Mouse (Mus musculus) liver, embryonic 11.5 days (tissue): ENCODE results near the gene Ankrd44. TPM values are rescaled to one million over a fixed set of nuclear protein-coding genes. Genes with fewer than 3 reads are reported as not detected.
"Not testable (repeated sequence)": the region's sequence is repeated elsewhere in the genome, so short reads cannot be mapped to it uniquely, and the experiment has no call there.

Source experiments
- ATAC-seq: fragments of 200-750 bp; cut with Nextera tagmentation; replicated peaks from 2 replicates; pipeline ENCODE4 v1.8.0; 2017; ENCODE audit warnings: moderate number of reproducible peaks, mild to moderate bottlenecking, moderate TSS enrichment, moderate library complexity; ENCODE audit not compliant: low FRiP score
- DNase-seq: peaks from one replicate; pipeline ENCODE4 v3.0.0-alpha.2; 2017; ENCODE audit warnings: low spot score
- H3K27ac ChIP-seq: fragments of 300-500 bp; sonication (generic); 2 replicates; pipeline ENCODE4 v1.5.1; 2014; ENCODE audit warnings: mild to moderate bottlenecking, low read depth, low read length, control low read depth
- H3K27me3 ChIP-seq: fragments of 300-500 bp; sonication (generic); replicated peaks from 2 replicates; pipeline ENCODE4 v1.6.1; 2014; ENCODE audit warnings: low read length, mixed read lengths; ENCODE audit not compliant: control insufficient read depth, insufficient read depth
- H3K36me3 ChIP-seq: fragments of 300-500 bp; sonication (generic); 2 replicates; pipeline ENCODE4 v1.6.1; 2014; ENCODE audit warnings: mild to moderate bottlenecking, low read length, moderate library complexity, mixed read lengths; ENCODE audit not compliant: control insufficient read depth, insufficient read depth
- H3K4me1 ChIP-seq: fragments of 300-500 bp; sonication (generic); replicated peaks from 2 replicates; pipeline ENCODE4 v1.6.1; 2014; ENCODE audit warnings: low read length, mixed read lengths; ENCODE audit not compliant: control insufficient read depth, insufficient read depth
- H3K4me2 ChIP-seq: fragments of 300-500 bp; sonication (generic); 2 replicates; pipeline ENCODE4 v1.6.1; 2014; ENCODE audit warnings: mild to moderate bottlenecking, control low read depth, moderate library complexity
- H3K4me3 ChIP-seq: fragments of 300-500 bp; sonication (generic); 2 replicates; pipeline ENCODE4 v1.5.1; 2014; ENCODE audit warnings: low read depth, low read length, control low read depth
- H3K9ac ChIP-seq: fragments of 300-500 bp; sonication (generic); 2 replicates; pipeline ENCODE4 v1.6.1; 2014; ENCODE audit warnings: low read depth, low read length, control low read depth
- H3K9me3 ChIP-seq: fragments of 300-500 bp; sonication (generic); 2 replicates; pipeline ENCODE4 v1.6.1; 2016; ENCODE audit warnings: low read length, inconsistent platforms, mixed read lengths; ENCODE audit not compliant: control insufficient read depth
- WGBS: fragments of 180-500 bp; shearing (Covaris S2); extraction: QIAGEN DNeasy Blood & Tissue Kit; methylation state at CpG from one replicate; pipeline ENCODE4 v1.1.7; 2014; 5-methylcytosine and 5-hydroxymethylcytosine counted together
- polyA plus RNA-seq: library from polyadenylated mRNA; unstranded; fragments of >200 nt; fragmentation: Nextera tagmentation; extraction: Ambion mirVana; gene quantifications from 2 replicates; pipeline ENCODE4 v1.2.1, GENCODE M21; 2014

Ankrd44 gene
- 11.8 and 12.1 TPM in 2 replicates for polyA plus RNA-seq

GRCm38 (mm10) chr1:54925971-54926771, at the start of gene Ankrd44:
Gene Ankrd44, minus strand, starts transcription at chr1:54926387.
- Histone ChIP-seq H3K36me3 (no peaks in the 10 kb centered on the region), H3K9ac (peak within 1 kb of the TSS; percentile 79), H3K27me3 (no peaks in the 10 kb centered on the region), H3K4me1 (peaks cover 12% of the 10 kb centered on the region; the same call in 1 of the 2 replicates), H3K4me2 (peak within 1 kb of the TSS; percentile 89), H3K4me3 (peak within 1 kb of the TSS; percentile 84), H3K27ac (peak within 1 kb of the TSS; percentile 45; the same call in 1 of the 2 replicates), H3K9me3 (no peaks in the 10 kb centered on the region)
- under 1% methylated on average over 88 of the region's 94 CpGs for WGBS
- DNase-seq (peak; percentile 80), ATAC-seq (peak; percentile 89)

GRCm38 (mm10) chr1:54971687-54972404, 45.7 kb upstream of the Ankrd44 start:
- Histone ChIP-seq H3K27ac (no peak overlapping the region), H3K4me1 (no peaks in the 10 kb centered on the region), H3K36me3 (no peaks in the 10 kb centered on the region), H3K9me3 (no peaks in the 10 kb centered on the region), H3K9ac (no peak overlapping the region), H3K27me3 (no peaks in the 10 kb centered on the region), H3K4me3 (no peak overlapping the region), H3K4me2 (no peak overlapping the region)
- 78% methylated on average over 5 of the region's 5 CpGs for WGBS
- ATAC-seq (no peak), DNase-seq (no peak)

- H3K4me3 ChIP-seq = no peak overlapping the region
- H3K4me2 ChIP-seq = no peak overlapping the region
- ATAC-seq = peak; percentile 66; the same call in 1 of the 2 replicates
- no peak overlapping the region for H3K27ac ChIP-seq
- H3K27me3 ChIP-seq = no peaks in the 10 kb centered on the region
- H3K36me3 ChIP-seq = no peaks in the 10 kb centered on the region
- no peak overlapping the region for H3K9ac ChIP-seq
- DNase-seq = no peak
- 90% methylated on average over 3 of the region's 3 CpGs for whole genome bisulfite sequencing
- H3K4me1 ChIP-seq = no peaks in the 10 kb centered on the region
- H3K9me3 ChIP-seq = no peaks in the 10 kb centered on the region
Measured at GRCm38 (mm10) chr1:54966858-54967257, 40.7 kb upstream of the Ankrd44 start.

GRCm38 (mm10) chr1:54965159-54965995, 39.2 kb upstream of the Ankrd44 start:
- DNase-seq = no peak
- no peak for ATAC-seq
- H3K4me3 ChIP-seq = no peak overlapping the region

GRCm38 (mm10) chr1:54961724-54962123, 35.5 kb upstream of the Ankrd44 start:
- H3K36me3 ChIP-seq = no peaks in the 10 kb centered on the region
- 82% methylated on average over 9 of the region's 9 CpGs for WGBS
- no peak overlapping the region for H3K4me3 ChIP-seq
- no peaks in the 10 kb centered on the region for H3K27me3 ChIP-seq
- ATAC-seq (no peak), DNase-seq (no peak)
- no peak overlapping the region for H3K4me2 ChIP-seq
- no peak overlapping the region for H3K9ac ChIP-seq
- H3K27ac ChIP-seq = no peak overlapping the region
- no peaks in the 10 kb centered on the region for H3K4me1 ChIP-seq
- H3K9me3 ChIP-seq = no peaks in the 10 kb centered on the region

More at GRCm38 (mm10) chr1:54965159-54965995, 39.2 kb upstream of the Ankrd44 start:
- 77% methylated on average over 11 of the region's 11 CpGs for WGBS
- H3K9ac ChIP-seq = no peak overlapping the region
- H3K9me3 ChIP-seq = no peaks in the 10 kb centered on the region
- no peaks in the 10 kb centered on the region for H3K27me3 ChIP-seq
- no peaks in the 10 kb centered on the region for H3K4me1 ChIP-seq
- no peak overlapping the region for H3K4me2 ChIP-seq
- H3K27ac ChIP-seq = no peak overlapping the region
- H3K36me3 ChIP-seq = no peaks in the 10 kb centered on the region

GRCm38 (mm10) chr1:54960613-54961165, 34.5 kb upstream of the Ankrd44 start:
- no peak overlapping the region for H3K27ac ChIP-seq
- ATAC-seq = no peak
- DNase-seq = no peak
- H3K4me2 ChIP-seq = no peak overlapping the region
- no peaks in the 10 kb centered on the region for H3K4me1 ChIP-seq
- no peak overlapping the region for H3K9ac ChIP-seq
- no peaks in the 10 kb centered on the region for H3K36me3 ChIP-seq
- H3K4me3 ChIP-seq = no peak overlapping the region
- no peaks in the 10 kb centered on the region for H3K9me3 ChIP-seq
- H3K27me3 ChIP-seq = no peaks in the 10 kb centered on the region
- WGBS = 66% methylated on average over 9 of the region's 9 CpGs

- DNase-seq (no peak), ATAC-seq (no peak)
- Histone ChIP-seq H3K27ac (no peak overlapping the region), H3K27me3 (no peaks in the 10 kb centered on the region), H3K4me3 (no peak overlapping the region), H3K9me3 (no peaks in the 10 kb centered on the region), H3K4me2 (no peak overlapping the region), H3K9ac (no peak overlapping the region), H3K4me1 (no peaks in the 10 kb centered on the region), H3K36me3 (no peaks in the 10 kb centered on the region)
- 60% methylated on average over 3 of the region's 3 CpGs for WGBS
Measured at GRCm38 (mm10) chr1:54958525-54958924, 32.3 kb upstream of the Ankrd44 start.

- not testable (repeated sequence) for DNase-seq, H3K4me2 ChIP-seq, ATAC-seq, H3K9me3 ChIP-seq, H3K27me3 ChIP-seq, H3K27ac ChIP-seq, H3K4me3 ChIP-seq, H3K36me3 ChIP-seq, H3K4me1 ChIP-seq, H3K9ac ChIP-seq
- 85% methylated on average over 9 of the region's 14 CpGs for WGBS
Measured at GRCm38 (mm10) chr1:54956995-54957394, 30.8 kb upstream of the Ankrd44 start.
